Mouse (Mus musculus): ENCODE results near the gene Pdp2.
A peak's percentile ranks its signal among the peaks of the same experiment; 100 is the strongest.

Gene Pdp2

GRCm38 (mm10) chr8:104598496-104598895, 7.2 kb downstream of the Pdp2 start:
- no peak for DNase-seq

GRCm38 (mm10) chr8:104601386-104601785, 10.1 kb downstream of the Pdp2 start:
- DNase-seq = no peak

- DNase-seq = no peak
Observed at GRCm38 (mm10) chr8:104601941-104602371, 10.7 kb downstream of the Pdp2 start.

- peak; percentile 89 for DNase-seq
Observed at GRCm38 (mm10) chr8:104602468-104603244, 11.4 kb downstream of the Pdp2 start.

GRCm38 (mm10) chr8:104603245-104603593, 12.0 kb downstream of the Pdp2 start:
- no peak for DNase-seq

DNA sequence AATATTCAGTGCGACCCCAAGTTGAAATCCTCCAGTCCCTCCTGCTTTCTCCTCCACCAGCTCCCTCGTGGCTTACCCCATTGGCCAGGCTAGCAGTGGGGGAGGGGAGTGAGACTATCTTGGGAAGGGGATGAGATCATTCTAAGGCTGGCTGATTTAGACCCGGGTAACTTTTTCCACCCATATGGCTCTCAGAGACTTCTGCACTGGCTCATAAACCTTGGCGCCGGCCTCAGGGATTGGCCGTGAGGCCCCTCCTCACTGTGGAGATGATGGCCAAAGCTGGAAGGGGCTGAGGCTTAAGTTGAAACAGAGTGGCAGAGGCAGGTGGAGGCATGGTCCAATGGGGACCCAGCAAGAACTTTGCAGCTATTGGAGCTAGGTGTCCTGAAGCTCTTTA, 15.1 kb downstream of the Pdp2 start:
- peak; percentile 51 to 60 for DNase-seq

DNA sequence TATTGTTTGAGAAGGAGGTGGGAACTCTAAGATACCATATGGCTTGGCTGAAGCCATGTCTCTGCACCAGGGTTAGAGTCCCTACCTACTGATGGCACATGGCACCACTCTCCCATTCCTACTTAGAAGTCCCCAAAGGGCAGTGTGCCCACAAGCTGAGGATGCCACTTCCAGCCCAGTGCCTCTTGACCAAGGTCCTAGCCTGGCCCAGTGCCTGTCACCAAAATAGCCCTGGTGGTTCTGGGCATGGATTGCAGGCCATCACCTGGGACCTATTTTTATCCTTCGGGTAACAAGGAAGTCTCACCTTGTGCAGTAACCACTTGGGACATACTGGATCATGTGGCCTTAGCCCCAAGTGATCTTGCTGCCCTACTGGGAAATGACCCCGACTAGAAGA, 16.7 kb downstream of the Pdp2 start:
- no peak for DNase-seq

DNA sequence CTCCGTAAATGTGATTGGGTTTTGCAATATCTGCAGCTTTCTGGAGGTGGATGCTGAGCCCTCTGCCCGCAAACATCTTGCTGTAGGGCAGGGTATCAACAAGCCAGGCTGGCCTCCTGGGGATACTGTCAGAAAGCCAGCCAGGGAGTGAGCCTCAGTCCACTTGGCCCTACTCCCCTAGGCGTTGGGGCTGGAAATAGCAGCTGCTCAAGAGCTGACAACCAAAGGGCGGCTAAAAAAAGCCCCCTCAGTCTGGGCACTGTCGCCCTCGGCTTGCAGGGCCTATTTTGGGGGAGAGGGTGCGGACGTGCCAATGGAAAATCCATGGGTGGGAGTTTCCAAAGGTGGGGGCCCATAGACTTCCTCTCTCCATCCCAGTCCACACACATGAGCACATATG, 18.0 kb downstream of the Pdp2 start:
- DNase-seq = no peak

DNA sequence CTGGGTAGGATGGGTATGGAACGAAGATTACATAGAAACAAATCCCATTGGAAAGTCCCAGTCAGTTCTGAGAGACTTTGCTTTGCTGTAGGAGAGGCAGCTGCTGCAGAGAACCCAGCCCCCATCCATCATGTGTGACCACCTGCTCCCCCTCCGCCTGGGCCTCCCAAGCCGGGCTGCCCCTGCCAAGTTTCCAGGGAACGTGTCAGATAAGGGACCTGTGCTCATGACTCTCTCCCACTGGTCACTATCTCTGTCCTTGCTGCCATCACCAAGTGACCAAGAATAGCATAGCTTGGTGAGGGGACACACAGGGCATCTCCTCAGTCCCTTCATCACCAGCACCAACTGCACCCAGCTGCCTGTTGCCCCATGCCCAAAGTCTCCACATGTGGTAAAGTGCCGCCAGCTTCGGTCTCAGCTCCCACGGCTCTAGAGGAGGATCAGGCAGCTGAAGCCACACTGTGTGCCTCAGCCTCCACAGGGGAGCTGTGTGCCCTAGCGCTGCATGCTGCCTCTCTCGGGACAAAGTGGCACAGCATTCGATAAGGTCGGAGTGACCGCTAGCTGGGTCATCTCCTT, 19.0 kb downstream of the Pdp2 start:
- DNase-seq = no peak

DNA sequence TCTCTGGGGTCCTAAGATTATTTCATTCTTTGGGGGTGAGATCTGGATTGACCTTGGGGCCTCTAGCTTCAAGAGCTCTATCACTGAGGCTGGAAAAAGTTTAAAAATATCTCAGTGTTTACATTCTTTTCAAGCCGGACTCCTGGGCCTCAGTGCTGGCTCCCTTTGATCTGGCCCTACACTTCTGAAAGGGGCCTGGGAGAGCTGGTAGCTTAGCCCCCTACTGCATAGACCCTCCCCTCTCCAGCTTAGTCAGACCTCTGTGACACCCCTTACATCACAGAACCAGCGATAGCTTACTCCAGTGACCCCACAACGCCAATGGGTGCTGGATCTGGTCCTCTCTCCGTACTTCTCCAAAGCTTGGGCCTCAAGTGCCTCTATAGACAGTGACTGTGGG, 20.4 kb downstream of the Pdp2 start:
- peak in 1 of 2 experiments; percentile 52 for DNase-seq

DNA sequence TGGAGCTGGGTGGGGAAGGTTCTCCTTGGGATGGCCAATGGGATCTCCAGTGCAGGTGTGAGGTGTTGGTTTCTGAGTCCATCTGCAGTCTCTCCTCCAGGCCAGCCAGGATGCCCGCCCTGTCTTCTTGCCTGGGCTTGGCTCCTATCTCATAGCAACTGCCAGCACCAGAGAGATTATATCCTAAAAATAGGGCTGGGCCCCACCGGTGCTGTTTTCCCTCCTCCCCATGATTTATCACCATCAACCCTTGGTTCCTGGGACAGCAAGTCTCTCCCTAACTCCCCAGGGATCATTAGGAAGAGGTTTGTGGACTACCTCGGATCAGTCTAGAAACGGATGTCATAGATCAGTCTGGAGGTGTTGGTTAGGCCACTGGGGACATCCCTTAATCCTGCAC, 21.9 kb downstream of the Pdp2 start:
- no peak for DNase-seq

DNA sequence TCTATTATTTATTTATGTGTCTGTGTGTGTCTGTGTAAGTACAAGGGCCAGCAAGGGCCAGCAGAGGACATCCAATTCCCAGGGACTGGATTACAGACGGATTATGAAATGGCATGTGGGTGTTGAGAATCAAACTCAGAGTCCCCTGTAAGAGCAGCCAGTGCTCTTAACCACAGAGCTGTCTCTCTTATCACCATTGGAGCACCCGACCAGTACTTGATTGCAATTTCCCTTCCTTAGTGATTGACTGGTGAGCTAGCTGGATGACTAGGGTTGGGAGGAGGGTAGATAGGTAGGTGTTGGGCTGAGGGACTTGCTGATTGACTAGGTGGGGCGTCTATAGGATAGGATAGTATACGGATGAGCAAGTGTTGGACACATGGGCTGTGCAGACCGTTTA, 29.5 kb downstream of the Pdp2 start:
- DNase-seq = no peak

DNA sequence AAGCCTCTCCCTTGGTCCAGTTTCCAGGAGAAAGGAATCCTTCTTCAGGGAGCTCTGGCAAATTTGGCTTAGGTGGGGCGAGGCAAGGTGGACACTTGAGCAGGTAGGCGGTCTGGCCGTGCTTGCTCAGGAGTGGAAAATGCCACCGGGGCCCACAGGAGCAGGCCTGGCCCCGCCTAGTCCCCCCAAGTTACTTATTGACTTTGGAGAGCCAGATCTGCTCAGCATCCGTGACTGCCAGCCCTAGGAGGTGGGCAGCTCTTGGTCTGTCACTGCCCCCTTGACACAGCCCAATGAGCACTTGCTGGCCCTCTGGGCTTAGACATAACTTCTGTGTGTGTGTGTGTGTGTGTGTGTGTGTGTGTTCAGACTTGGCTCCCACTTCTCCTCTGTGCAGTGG, 32.9 kb downstream of the Pdp2 start, which contains the start of gene Cdh16:
Gene Cdh16, minus strand, starts transcription at position 236 of the 400 bp plus-strand sequence.
- DNase-seq = peak; percentile 64 to 88

GRCm38 (mm10) chr8:104627065-104627740, 36.0 kb downstream of the Pdp2 start:
- DNase-seq = peak in 1 of 2 experiments; percentile 10

- peak in 1 of 2 experiments; percentile 18 for DNase-seq
Observed at GRCm38 (mm10) chr8:104628402-104628801, 37.2 kb downstream of the Pdp2 start.

GRCm38 (mm10) chr8:104629306-104630110, 38.3 kb downstream of the Pdp2 start:
- peak; percentile 44 to 63 for DNase-seq

DNA sequence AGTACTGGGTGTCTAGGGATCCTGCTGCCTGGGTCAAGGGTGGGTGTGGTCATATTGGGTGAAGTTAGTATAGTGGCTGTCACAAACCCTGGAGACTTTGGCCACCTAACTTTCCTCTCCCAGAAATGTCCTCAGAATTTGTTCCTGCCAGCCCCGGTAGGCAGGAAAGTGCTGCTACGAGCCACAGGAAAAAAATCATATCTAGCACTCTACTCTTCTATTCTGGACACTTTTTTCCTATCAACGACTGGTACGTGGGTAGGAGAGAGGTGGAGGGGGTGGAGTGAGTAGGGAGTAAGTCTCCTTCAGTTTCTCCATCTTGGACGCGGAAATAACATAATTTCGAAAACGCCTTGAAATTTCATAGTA, 38.8 kb downstream of the Pdp2 start:
- no peak for DNase-seq

DNA sequence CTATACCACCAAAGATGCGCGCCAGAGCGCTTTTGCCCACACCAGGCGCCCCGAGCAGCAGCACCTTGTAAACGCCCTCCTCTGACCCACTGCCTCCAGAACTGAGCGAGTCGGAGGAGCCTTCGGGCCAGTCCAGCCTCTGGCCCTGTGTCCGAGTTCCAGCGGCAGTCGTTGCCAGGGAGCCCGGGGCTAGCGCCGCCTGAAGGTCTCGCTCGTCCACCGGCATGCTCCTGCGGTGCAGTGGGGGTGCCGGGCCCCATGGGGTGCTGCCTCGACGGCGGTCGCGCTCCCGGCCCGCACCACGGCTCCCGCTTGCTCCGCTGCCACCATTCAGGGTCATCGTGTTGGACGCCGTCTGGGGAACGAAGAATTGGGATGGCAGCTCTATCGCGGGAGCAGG, 39.3 kb downstream of the Pdp2 start:
- DNase-seq = peak; percentile 32 to 42

GRCm38 (mm10) chr8:104630981-104631663, 39.9 kb downstream of the Pdp2 start, which contains the start of gene Rrad:
Gene Rrad, minus strand, starts transcription at chr8:104631327.
- peak; percentile 66 to 81 for DNase-seq

DNA sequence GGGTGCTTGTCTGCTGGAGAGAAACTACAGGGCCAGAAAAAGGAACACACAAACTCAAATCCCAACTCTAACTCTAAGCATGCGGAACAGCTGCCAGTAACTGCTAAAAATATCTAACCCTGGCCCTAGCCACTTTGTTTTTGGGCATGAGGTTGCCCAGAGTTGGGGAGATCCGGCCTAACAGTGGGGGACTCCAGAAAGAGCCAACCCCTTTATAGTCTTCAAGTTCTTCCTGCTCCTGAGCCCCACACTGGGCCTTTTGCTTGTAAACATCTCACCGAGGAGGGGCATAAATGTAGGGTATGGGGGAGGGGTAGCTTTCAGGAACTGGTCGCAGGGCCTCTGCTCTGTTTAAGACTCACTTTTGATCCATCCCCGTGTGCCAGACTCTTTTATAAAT, 40.7 kb downstream of the Pdp2 start:
- peak; percentile 7 to 21 for DNase-seq

GRCm38 (mm10) chr8:104632486-104632885, 41.2 kb downstream of the Pdp2 start:
- peak; percentile 4 to 14 for DNase-seq

- DNase-seq = peak in 1 of 2 experiments; percentile 3
Observed at GRCm38 (mm10) chr8:104633156-104633744, 42.0 kb downstream of the Pdp2 start.
